Mouse (Mus musculus): ENCODE results near the gene Adgrl3. TPM values are rescaled to one million over a fixed set of nuclear protein-coding genes. Genes with fewer than 3 reads are reported as not detected.

Gene Adgrl3
- total RNA-seq, 2 experiments from 2014 or later, result 0.97 to 1.0 TPM

GRCm38 (mm10) chr5:81566577-81566976 is 546.6 kb downstream of the Adgrl3 start:
- DNase-seq, result no peak

DNA sequence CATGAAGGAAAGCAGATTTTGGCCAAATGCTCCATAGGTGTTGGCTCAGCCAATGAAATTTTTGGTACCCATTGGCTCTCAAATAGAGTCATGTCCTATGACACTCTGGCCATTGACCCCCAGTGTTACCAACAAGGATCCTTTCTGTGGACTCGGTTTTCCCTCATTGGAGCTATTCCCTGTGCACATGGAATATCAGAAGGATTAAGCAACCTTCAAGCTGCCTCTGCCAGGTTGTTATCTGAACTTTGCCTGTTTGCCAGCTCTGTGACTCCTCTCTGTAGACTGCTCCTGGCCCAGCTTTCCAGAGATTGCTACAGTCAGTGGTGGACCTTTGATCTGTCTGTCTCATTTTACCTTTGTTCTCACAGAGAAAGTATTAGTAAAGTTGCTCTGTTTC is 548.8 kb downstream of the Adgrl3 start:
- no peak for DNase-seq

DNA sequence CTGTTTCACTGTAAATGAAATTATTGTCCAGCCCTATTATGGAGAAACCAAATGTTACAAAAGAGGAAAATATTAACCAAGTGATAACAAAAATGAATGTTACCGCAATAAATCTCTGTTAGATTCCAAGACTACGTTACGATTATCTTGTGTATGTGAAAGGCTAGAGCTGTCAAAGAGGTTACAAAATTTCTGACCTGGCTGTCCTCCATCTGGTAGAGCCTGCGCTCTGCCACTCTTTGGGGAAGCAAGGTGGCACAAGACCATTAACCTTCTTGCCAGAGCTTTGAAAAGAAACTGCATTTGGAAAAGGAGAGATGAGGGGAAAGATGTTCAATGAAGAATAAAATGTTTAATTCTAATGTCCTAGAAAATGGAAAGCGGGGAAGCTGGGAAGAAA is 562.9 kb downstream of the Adgrl3 start:
- DNase-seq, result no peak

- no peak for DNase-seq
These were observed 563.5 kb downstream of the Adgrl3 start for GRCm38 (mm10) chr5:81583425-81583824.

- no peak for DNase-seq
These were observed 565.0 kb downstream of the Adgrl3 start for GRCm38 (mm10) chr5:81584945-81585344.

GRCm38 (mm10) chr5:81590005-81590694 is 570.2 kb downstream of the Adgrl3 start:
- DNase-seq, result no peak

DNA sequence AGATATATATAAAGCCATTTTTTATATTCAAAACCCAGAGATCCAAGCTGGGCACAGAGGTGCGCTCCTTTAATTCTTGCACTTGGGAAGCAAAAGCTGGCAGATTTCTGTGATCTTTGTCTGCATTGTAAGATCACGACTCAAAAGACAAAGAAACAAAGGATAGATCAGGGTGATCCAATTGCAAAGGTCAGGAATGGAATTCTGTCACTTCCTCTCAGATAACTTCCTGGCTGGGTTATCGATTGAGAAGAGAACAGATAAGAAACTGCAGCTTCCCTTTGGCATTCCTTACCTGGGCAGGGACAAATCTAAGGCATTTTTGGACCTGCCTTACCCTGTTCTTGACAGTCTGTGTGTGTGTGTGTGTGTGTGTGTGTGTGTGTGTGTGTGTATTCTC is 571.5 kb downstream of the Adgrl3 start:
- DNase-seq, result no peak

DNA sequence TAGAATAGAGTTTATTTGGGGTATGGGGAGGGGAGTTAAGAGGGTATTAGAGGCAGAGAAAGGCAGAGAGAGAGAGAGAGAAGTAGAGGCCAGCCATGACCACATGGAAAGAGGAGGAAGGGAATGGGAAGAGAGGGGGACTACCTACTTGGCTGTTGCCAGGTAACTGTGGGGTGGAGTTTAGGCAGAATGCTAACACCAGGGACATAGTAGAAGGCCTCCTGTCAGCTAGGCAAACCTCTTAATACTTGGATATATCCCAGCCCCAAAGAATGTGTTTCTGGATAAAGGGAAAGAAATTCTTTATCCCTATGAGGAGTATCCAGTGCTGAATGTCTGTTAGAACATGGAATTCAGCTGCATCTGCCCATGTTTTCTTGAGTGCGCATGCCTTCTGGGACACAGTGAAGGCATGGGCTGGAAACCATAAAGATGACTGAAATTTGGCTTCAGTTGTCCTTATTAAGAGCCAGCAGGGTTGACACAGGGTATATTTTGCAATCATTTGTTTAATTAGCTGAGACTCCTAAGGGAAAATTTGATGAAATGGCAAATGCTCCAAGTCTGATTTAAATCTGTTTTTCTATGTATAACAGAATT is 573.6 kb downstream of the Adgrl3 start:
- DNase-seq, result no peak

GRCm38 (mm10) chr5:81598041-81598440 is 578.1 kb downstream of the Adgrl3 start:
- no peak for DNase-seq

DNA sequence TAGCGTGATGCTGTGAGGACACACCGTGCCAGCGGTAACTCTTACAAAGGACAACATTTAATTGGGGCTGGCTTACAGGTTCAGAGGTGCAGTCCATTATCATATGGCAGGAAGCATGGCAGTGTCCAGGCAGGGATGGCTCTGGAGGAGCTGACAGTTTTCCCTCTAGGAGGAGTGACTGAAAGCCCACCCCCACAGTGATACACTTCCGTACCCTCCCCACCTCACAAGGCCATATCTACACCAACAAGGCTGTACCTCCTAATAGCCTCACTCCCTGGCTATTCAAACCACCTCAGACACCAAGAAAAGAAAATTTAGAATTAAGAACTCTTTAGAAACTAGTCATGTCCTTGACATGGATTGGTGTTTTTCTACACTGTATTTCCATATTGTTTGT is 583.0 kb downstream of the Adgrl3 start:
- DNase-seq, result no peak

GRCm38 (mm10) chr5:81605646-81606045 is 585.7 kb downstream of the Adgrl3 start:
- no peak for DNase-seq

GRCm38 (mm10) chr5:81610223-81610622 is 590.3 kb downstream of the Adgrl3 start:
- no peak for DNase-seq

DNA sequence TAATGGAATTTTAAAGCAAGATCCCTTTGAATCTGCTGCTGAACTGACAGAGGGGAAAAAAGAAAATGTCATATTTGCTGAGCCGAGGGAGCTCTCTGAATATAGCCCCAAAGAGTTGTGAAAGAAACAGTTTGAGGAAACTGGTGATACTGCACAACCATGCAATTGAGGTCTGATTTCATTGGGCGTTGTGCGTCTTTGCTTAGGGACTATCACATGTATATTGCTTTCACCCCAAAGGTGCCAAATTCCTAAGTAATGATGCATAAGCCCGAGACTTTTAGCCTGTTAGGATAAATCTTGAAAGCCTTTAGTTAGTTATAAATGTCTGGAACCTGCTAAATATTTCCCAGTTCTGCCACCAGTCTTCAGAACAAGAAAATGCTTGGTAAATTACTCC is 594.7 kb downstream of the Adgrl3 start:
- no peak for DNase-seq

DNA sequence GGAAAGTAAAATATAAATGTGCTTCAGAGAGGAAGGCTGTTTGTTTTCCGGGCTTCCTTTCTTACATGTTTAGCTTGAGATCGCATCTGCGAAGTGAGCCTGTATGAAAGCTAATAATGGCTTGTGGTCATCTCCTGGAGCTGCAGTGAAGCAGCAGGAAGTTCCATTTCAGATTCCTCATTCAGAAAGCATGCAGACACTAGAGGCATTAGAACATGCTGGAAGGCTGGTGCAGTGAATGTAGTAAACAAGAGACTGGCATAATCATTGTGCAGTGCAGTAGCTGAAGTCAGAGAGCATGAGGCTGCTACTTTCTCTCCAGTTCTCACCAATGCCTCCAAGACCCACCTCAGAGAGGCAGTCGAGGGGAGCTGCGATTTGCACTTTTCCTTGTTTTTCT is 601.2 kb downstream of the Adgrl3 start:
- no peak for DNase-seq

- no peak for DNase-seq
These were observed 601.8 kb downstream of the Adgrl3 start for GRCm38 (mm10) chr5:81621715-81622114.

GRCm38 (mm10) chr5:81623846-81624245 is 603.9 kb downstream of the Adgrl3 start:
- DNase-seq, result no peak

GRCm38 (mm10) chr5:81636169-81636568 is 616.2 kb downstream of the Adgrl3 start:
- DNase-seq, result no peak

GRCm38 (mm10) chr5:81638422-81638821 is 618.5 kb downstream of the Adgrl3 start:
- no peak for DNase-seq

DNA sequence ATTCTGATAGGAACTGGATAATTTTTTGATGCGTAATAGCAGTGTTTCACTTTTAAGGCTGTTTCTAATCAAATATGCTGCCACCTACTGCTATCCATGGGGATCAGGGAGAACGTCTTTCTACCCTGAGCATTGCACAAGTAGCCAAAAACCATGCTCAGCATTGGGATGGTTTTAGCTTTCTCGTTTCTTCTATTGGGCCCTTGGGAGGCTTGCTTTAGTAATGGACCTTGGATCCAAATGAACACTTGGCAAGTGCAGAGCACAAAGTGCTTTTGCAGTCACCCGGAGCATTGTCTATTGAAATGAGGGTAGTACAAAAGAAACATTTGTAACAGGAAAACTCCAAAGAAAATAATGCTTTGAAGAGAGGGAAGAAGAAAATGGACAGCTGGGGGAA is 620.2 kb downstream of the Adgrl3 start:
- peak; percentile 19 for DNase-seq

DNA sequence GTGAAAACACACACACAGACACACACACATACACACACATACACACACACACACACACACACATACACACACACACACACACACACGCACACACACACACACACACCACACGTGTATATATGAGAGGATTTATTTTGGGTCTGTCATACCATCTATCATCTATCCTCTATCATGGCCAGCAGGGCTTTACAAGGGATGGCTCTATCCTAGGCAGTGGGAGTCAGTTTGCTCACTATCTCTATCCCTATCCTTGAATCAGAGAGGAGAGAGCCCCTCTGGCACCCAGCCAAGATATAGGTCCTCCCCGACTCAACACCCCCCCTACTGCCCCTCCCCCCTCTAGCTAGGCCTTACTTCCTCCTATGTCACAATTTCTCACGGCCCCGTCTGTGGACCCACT is 625.6 kb downstream of the Adgrl3 start:
- DNase-seq, result no peak

GRCm38 (mm10) chr5:81653941-81654340 is 634.0 kb downstream of the Adgrl3 start:
- no peak for DNase-seq

GRCm38 (mm10) chr5:81661611-81662390 is 641.9 kb downstream of the Adgrl3 start:
- DNase-seq, result no peak

GRCm38 (mm10) chr5:81671025-81671424 is 651.1 kb downstream of the Adgrl3 start:
- no peak for DNase-seq
